Mouse (Mus musculus) left cerebral cortex, adult 9 months (tissue): ENCODE results near the gene Nkapd1.

Source experiments
- DNase-seq, 2 experiments: peaks; one replicate each; pipeline ENCODE4 v3.0.0; 2022; ENCODE audit warnings: low spot score in 2 of 2

The Nkapd1 gene

DNA sequence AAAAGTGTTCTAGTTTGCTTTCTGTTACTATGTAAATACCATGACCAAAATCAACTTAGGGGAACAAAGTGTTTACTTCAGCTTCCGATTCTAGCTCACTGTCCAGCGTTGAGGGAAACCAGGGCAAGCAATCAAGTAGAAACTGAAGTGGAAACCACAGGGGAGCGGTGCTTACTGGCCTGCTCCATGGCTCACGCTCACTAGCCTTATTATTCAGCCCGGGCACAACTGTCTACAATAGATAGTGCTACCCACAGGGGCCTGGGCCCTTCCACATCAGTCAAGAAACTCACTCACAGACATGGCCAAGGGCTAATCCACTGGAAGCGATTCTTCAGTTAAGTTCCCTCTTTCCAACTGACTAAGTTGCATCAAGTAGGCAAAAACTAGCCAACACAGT lies 15.7 kb downstream of the Nkapd1 start:
- DNase-seq, result no peak

GRCm38 (mm10) chr9:50596973-50597372 lies 20.3 kb downstream of the Nkapd1 start:
- DNase-seq, result no peak

GRCm38 (mm10) chr9:50594794-50595417 lies 22.4 kb downstream of the Nkapd1 start:
- DNase-seq, result no peak

- no peak for DNase-seq
These were observed 23.7 kb downstream of the Nkapd1 start for GRCm38 (mm10) chr9:50593544-50593943.

GRCm38 (mm10) chr9:50592955-50593354 lies 24.3 kb downstream of the Nkapd1 start:
- DNase-seq, result no peak

- no peak for DNase-seq
These were observed 26.3 kb downstream of the Nkapd1 start for GRCm38 (mm10) chr9:50590856-50591518.

GRCm38 (mm10) chr9:50586955-50587354 lies 30.3 kb downstream of the Nkapd1 start:
- DNase-seq, result no peak

DNA sequence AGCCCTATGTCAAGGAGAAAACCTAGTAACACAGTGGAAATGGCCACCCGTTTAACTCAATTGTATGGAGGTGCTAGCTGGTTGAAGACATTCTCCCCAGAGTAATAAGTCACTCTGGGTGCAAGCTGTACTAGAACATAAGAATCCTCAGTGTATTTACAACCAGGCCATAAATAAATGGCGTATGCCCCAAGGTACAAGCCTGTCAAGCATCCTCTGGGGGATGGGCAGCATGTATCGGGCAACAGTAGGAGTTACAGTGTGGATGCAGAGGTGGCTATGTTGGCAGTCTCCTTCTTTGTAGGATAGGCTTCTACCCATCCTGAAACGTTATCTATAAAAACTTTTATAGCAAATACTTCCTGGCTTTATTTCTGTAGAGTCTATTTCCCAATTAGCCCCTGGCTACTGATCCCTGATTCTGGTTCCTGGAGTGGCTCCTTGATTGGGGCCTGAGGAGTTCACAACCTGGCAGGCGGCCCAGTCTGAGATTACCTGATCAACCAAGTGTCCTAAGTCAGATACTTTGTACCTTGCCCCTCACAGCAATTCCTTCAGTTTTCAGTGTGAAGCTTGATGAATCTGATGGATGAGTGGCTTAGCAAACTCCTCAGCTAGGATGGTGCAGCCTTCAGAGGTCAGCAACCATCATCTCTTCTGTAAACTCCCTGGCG lies 32.0 kb downstream of the Nkapd1 start:
- DNase-seq, result no peak

DNA sequence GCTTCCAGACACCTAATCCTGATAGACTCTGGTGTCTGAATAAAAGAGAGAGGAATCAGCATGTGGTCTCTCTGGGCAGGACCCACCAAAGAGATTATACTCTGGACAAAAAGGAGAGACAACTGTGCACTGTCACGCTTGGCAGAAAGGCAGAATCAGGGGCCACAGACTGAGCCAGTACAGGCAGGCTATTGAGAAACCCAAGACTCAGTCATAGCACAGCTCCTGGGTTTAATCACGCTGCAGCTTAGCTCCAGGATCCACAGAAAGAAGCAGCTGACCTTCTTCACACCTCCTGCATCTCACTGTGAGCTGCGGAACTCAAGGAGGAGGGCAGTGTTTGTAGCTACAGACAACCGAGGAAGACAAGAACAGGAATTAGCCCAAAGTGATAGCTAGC lies 36.9 kb downstream of the Nkapd1 start:
- no peak for DNase-seq

DNA sequence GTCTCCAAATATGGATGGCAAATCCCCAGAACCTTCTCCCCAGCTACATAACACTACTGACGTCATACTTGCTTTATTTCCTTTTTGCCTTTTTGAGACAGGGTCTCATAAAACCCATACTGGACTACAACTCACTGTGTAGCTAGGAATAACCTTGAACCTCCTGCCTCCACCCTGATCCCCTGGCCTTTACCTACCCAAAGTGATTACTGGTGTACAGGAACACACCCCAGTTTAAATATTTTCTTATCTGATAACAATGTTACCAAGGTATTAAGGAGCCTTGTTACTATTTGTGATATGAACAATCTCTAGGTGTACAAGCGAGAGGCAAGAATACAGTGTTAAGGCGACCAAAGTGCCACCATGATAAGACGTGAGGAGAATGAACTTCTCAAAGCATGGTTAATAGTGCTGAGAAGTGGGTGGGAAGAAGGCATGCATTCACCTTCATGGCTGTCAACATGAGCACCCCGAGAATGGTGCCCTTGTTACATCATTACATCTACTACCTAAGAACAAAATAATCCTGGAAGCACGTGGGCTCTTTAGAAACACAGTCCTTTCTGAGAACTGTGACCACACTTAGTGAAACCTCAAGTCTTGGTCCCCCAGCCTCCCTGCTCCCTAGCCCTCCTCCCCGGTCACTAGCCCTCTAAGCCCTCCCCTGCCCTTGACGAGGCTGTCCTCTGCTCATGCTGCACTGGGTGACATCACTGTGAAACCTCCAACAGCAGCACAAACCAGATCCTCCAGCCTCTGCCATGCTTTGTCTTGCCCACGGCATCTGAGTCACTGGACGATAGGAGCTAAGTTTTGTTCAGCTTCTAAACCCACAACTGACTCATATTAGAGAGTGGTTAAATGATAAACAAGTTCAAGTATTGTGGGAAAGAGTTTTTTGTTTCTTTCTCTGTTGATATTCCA lies 47.4 kb downstream of the Nkapd1 start:
- DNase-seq, result no peak

DNA sequence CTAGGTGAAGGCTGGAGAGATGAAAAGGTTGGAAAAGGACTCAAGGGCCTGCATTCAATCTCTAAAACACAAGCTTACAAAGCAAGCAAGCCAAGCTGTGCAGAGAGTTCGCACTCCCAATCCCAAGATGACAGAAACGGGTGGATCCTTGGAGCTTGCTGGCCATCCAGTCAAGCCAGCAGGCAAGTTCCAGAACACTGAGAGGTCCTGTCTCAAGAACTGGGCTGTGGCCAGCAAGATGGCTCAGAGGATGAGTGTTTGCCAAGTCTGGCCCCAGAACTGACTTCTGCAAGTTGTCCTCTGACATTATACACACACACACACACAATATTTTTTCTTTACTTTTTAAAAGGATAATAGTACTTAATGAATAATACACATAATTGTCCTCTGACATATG lies 49.4 kb downstream of the Nkapd1 start:
- no peak for DNase-seq

DNA sequence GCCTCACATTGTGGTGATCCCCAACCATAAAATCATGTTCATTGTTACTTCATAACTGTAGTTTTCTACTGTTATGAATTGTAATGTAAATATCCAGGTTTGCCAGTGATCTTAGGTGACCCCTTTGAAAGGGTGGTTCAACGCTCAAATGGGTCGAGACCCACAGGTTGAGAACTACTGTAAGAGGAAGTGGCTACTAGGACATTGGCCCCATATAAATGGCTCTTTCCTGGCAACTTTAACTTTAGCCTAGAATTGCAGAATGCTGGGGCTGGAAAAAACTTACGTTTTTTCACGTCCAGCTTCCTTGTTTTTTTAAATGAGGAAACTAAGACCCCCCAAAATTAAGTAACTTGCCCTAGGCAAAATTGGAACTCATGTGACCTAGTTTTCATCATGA lies 49.9 kb downstream of the Nkapd1 start:
- no peak for DNase-seq

DNA sequence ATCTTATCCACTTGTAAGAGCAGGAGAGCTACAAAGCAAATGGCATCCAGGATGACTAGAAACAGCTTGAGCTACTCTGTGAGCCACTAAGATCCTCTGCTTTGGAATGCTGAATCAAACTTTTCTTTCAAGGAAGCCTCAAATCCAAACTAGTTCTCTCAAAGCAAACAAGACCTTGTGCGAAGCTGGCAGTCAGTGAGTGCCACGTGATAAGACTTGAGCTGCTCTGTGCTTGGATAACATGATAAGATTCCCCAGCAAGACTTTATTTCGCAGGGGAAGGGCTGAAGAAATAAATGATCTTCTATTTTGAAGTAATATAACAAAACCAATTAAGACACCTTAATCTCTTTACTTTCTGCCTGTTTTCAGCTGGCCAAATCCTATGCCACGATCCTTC lies 51.3 kb downstream of the Nkapd1 start:
- DNase-seq, result no peak

GRCm38 (mm10) chr9:50565173-50565572 lies 52.1 kb downstream of the Nkapd1 start:
- DNase-seq, result no peak

DNA sequence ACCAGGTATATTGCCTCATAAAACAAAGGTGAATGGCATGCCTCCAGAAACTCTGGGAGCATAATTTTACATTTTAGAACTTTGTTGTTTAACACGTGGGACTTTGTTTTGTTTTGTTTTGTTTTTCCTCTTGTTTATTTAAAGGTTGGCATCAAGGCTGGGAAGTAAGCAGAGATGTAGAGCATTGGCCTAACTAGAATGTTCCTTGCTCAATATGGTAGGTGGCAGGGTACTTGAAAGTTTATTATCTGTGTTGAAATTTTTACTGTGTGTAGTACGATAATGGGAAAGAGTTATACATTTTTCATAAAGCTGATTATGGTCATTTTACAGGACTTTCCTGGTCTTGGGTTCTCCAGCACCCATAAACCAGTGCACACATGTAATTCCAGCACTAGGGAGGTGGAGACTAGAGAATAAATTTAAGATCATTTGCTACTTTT lies 55.3 kb downstream of the Nkapd1 start:
- no peak for DNase-seq

DNA sequence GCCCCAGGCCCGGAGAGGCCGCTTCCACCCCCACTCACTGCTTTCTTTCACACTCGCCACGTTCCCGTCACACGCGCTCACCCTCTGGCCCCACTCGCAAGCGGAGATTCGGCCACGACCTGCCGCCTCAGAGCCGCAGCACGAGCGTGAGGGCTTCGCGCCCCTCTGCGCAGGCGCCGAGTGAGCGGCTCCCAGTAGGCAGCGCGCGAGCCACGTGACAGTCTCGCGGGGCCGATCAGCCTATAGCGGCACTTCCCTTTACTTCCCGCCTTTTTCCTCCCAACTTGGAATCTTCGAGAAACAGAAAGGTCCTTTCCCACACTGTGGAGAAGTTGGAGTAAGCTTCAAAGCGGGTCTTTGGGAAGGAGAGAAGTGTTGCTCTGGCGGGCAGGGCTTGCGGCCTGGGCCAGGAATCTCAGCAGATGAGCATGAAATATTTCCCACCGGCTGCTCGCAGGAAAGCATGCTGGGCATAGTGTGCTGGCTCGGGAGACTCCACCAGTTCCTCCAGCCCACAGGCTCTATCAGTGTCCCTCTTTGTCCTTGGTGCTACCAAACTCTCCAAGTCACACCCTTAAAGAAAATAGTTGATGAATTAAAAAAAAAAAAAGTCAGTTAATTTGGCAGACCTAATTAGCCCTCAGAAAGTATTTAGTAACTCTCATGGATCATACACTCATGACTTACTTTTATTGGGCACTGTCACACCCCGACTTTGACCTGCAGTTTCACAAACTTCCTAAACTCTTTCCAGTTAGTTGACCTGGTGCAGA lies 55.9 kb downstream of the Nkapd1 start, which contains the start of gene Tex12:
Gene Tex12, minus strand, starts transcription at position 181 of the 773 bp plus-strand sequence.
- no peak for DNase-seq
